Mouse (Mus musculus) lung, adult 2 months (tissue): ENCODE data around the gene Usp13.

Source experiments
- CTCF ChIP-seq: fragments of 200-500 bp; IDR thresholded peaks from 2 replicates; pipeline ENCODE4 v1.5.1; 2011; ENCODE audit warnings: mild to moderate bottlenecking, low read length, control low read depth; ENCODE audit not compliant: insufficient read depth
- POLR2A ChIP-seq: fragments of 200-500 bp; IDR thresholded peaks from 2 replicates; pipeline ENCODE4 v1.6.1; 2011; ENCODE audit warnings: low read depth, mild to moderate bottlenecking, control low read depth, low read length, borderline replicate concordance; ENCODE audit errors: extremely low read depth

GRCm38 (mm10) chr3:32985141-32985540 lies 167.8 kb downstream of the Usp13 start:
- TF ChIP-seq POLR2A (no peak), CTCF (no peak)
